Mouse (Mus musculus): ENCODE measurements around the gene Chst8. TPM values are rescaled to one million over a fixed set of nuclear protein-coding genes. Genes with fewer than 3 reads are reported as not detected.

Chst8 gene
- polyA plus RNA-seq, 1 experiment from 2014 or later: 0.49 TPM

DNA sequence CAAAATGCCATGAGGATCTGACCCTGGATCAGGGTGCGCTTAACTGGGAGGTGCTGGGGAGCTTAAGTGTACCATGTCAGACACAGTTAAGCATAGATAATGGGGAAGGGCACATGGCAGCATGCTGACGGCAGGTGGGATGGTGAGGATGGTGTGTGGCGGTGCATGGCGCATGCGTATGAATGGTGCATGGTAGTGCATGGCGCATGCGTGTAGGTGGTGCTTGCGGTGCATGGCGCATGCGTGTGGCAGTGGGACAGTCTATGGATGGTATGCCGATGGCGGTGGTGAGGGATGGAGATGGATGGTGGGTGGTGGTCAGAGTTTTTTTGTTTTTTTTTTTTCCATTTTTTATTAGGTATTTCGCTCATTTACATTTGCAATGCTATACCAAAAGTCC, 118.6 kb downstream of the Chst8 start:
- no peak overlapping the region for H3K27ac ChIP-seq (replicated peaks in 1 of 2; ENCODE audit: control insufficient read depth in 1 of 2, insufficient read depth in 1 of 2, low read depth in 2 of 2, low read length in 2 of 2)
- no peak overlapping the region for H3K4me2 ChIP-seq (ENCODE audit: low read length)
- H3K9ac ChIP-seq (ENCODE audit: low read length): no peak overlapping the region
- H3K36me3 ChIP-seq (ENCODE audit: control insufficient read depth, insufficient read depth, low read length): no peaks in the 10 kb centered on the region
- H3K4me1 ChIP-seq (ENCODE audit: control insufficient read depth in 2 of 2, insufficient read depth in 2 of 2, low read length in 2 of 2): peaks cover 3 to 9% of the 10 kb centered on the region in 2 experiments; a peak in 3 of 4 replicates
- no peak overlapping the region for H3K4me3 ChIP-seq (ENCODE audit: control insufficient read depth in 1 of 2, insufficient read depth in 1 of 2, low read depth in 1 of 2, low read length in 2 of 2)
- ATAC-seq (ENCODE audit: insufficient number of reproducible peaks, insufficient read depth, low FRiP score, low read depth): no peak
- 0 out of 2 replicates have a peak, but pooled peaks cover 5% of the 10 kb centered on the region for H3K27me3 ChIP-seq (ENCODE audit: control insufficient read depth, insufficient read depth, low read length)
- 92% methylated on average over 13 of the region's 13 CpGs for WGBS
- no peaks in the 10 kb centered on the region for H3K9me3 ChIP-seq (ENCODE audit: control insufficient read depth, low read length)

DNA sequence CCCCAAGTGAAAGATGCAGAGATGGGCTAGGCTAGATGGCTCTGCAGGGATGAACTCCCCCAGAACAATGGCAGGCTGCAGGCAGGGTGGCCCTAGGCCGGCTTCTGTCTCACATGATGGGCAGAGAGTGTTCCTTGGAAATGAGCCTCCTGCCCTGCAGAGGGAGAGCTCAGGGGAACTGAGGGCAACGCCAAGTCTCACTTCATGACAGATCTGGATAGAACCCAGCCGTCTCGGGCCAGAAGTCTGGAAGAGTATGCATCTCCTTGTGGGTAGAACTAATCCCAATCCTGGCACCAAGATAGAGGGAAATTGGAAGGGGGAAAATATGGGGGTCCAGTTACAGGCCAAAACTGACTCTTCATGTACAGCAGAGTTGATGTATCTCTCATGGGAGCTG, 119.4 kb downstream of the Chst8 start:
- Histone ChIP-seq H3K4me3 (ENCODE audit: control insufficient read depth in 1 of 2, insufficient read depth in 1 of 2, low read depth in 1 of 2, low read length in 2 of 2) (no peak overlapping the region), H3K9ac (ENCODE audit: low read length) (no peak overlapping the region), H3K4me2 (ENCODE audit: low read length) (no peak overlapping the region), H3K9me3 (ENCODE audit: control insufficient read depth, low read length) (no peaks in the 10 kb centered on the region), H3K27me3 (ENCODE audit: control insufficient read depth, insufficient read depth, low read length) (0 out of 2 replicates have a peak, but pooled peaks cover 5% of the 10 kb centered on the region), H3K4me1 (ENCODE audit: control insufficient read depth in 2 of 2, insufficient read depth in 2 of 2, low read length in 2 of 2) (peaks cover 5 to 11% of the 10 kb centered on the region in 2 experiments; a peak in 3 of 4 replicates), H3K27ac (replicated peaks in 1 of 2; ENCODE audit: control insufficient read depth in 1 of 2, insufficient read depth in 1 of 2, low read depth in 2 of 2, low read length in 2 of 2) (no peak overlapping the region), H3K36me3 (ENCODE audit: control insufficient read depth, insufficient read depth, low read length) (no peaks in the 10 kb centered on the region)
- WGBS: 73% methylated on average over 4 of the region's 4 CpGs
- no peak for ATAC-seq (ENCODE audit: insufficient number of reproducible peaks, insufficient read depth, low FRiP score, low read depth)

DNA sequence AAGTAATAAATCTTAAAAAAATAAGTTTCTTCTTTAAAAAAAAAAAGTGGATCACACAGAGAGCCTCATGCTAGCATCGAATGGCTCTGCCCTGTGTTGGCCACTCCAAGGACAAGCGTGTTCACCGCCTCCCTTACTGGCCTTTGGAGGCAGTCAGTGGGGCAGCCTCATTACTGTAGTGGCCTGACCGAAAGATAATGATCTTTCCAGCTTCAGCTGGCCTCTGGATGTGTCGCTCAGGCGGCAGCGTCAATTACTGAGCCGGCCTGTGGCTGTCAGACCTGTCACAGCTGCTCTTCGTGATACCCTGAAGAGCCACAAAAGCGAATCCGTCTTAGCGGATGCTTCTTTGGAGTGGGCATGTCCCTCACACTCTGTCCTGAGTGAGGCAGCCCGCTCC, 122.4 kb downstream of the Chst8 start:
- ATAC-seq (ENCODE audit: insufficient number of reproducible peaks, insufficient read depth, low FRiP score, low read depth): no peak
- WGBS: 43% methylated on average over 13 of the region's 13 CpGs
- no peak overlapping the region for H3K4me2 ChIP-seq (ENCODE audit: low read length)
- H3K27me3 ChIP-seq (ENCODE audit: control insufficient read depth, insufficient read depth, low read length): 0 out of 2 replicates have a peak, but pooled peaks cover 5% of the 10 kb centered on the region
- H3K4me3 ChIP-seq (ENCODE audit: control insufficient read depth in 1 of 2, insufficient read depth in 1 of 2, low read depth in 1 of 2, low read length in 2 of 2): no peak overlapping the region
- H3K36me3 ChIP-seq (ENCODE audit: control insufficient read depth, insufficient read depth, low read length): no peaks in the 10 kb centered on the region
- H3K9ac ChIP-seq (ENCODE audit: low read length): no peak overlapping the region
- H3K4me1 ChIP-seq (ENCODE audit: control insufficient read depth in 2 of 2, insufficient read depth in 2 of 2, low read length in 2 of 2): peaks cover 5 to 11% of the 10 kb centered on the region in 2 experiments; a peak in 3 of 4 replicates
- H3K9me3 ChIP-seq (ENCODE audit: control insufficient read depth, low read length): no peaks in the 10 kb centered on the region
- H3K27ac ChIP-seq (replicated peaks in 1 of 2; ENCODE audit: control insufficient read depth in 1 of 2, insufficient read depth in 1 of 2, low read depth in 2 of 2, low read length in 2 of 2): no peak overlapping the region

DNA sequence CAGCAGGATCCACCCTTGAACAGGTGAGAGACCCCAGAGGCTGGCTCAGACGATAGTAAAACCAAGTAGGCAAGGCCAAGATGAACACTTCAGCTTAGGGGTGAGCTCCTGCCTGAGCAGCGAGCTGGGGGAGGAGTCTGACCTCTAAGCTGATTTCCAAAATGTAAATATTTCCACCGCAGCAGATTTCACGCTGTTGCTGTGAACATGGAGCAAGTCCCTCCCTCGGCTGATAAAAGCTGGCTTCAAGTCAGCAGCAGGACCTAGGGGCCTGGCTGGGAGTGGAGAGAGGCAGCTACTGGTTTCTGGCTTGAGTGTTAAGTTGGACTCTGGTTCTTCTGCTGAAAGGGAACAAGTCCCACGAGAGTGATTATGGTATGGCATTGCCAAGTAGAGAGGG, 123.5 kb downstream of the Chst8 start:
- Histone ChIP-seq H3K9me3 (ENCODE audit: control insufficient read depth, low read length) (no peaks in the 10 kb centered on the region), H3K4me2 (ENCODE audit: low read length) (no peak overlapping the region), H3K4me1 (ENCODE audit: control insufficient read depth in 2 of 2, insufficient read depth in 2 of 2, low read length in 2 of 2) (peaks cover 5 to 11% of the 10 kb centered on the region in 2 experiments; a peak in 3 of 4 replicates), H3K36me3 (ENCODE audit: control insufficient read depth, insufficient read depth, low read length) (no peaks in the 10 kb centered on the region), H3K4me3 (ENCODE audit: control insufficient read depth in 1 of 2, insufficient read depth in 1 of 2, low read depth in 1 of 2, low read length in 2 of 2) (no peak overlapping the region), H3K27me3 (ENCODE audit: control insufficient read depth, insufficient read depth, low read length) (0 out of 2 replicates have a peak, but pooled peaks cover 5% of the 10 kb centered on the region), H3K27ac (replicated peaks in 1 of 2; ENCODE audit: control insufficient read depth in 1 of 2, insufficient read depth in 1 of 2, low read depth in 2 of 2, low read length in 2 of 2) (no peak overlapping the region), H3K9ac (ENCODE audit: low read length) (no peak overlapping the region)
- WGBS: 6% methylated on average over 6 of the region's 6 CpGs
- no peak for ATAC-seq (ENCODE audit: insufficient number of reproducible peaks, insufficient read depth, low FRiP score, low read depth)

DNA sequence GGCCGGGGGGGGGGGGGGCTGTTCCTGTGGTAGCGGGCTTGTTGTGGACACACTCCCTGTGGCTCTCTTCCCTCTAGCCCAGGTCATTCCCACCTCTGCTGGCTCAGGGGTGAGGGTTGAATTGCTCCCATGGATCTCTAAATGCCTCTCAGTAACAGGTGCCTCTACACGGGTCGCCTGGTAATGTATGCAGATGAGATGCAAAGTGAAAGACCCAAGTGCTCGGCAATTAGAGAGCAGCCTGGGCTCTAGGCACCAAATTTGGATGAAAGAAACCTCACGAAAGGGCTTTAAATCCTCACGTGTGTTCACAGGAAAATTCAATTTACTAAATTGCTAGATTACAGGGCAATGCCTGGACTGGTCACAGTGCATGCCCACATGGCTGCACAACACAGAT, 126.7 kb downstream of the Chst8 start:
- WGBS: 29% methylated on average over 7 of the region's 7 CpGs
- Histone ChIP-seq H3K36me3 (ENCODE audit: control insufficient read depth, insufficient read depth, low read length) (no peaks in the 10 kb centered on the region), H3K27ac (replicated peaks in 1 of 2; ENCODE audit: control insufficient read depth in 1 of 2, insufficient read depth in 1 of 2, low read depth in 2 of 2, low read length in 2 of 2) (no peak overlapping the region), H3K9me3 (ENCODE audit: control insufficient read depth, low read length) (no peaks in the 10 kb centered on the region), H3K4me3 (ENCODE audit: control insufficient read depth in 1 of 2, insufficient read depth in 1 of 2, low read depth in 1 of 2, low read length in 2 of 2) (no peak overlapping the region), H3K4me2 (ENCODE audit: low read length) (no peak overlapping the region), H3K9ac (ENCODE audit: low read length) (no peak overlapping the region), H3K27me3 (ENCODE audit: control insufficient read depth, insufficient read depth, low read length) (no peaks in the 10 kb centered on the region; the same call in 1 of the 2 replicates), H3K4me1 (ENCODE audit: control insufficient read depth in 2 of 2, insufficient read depth in 2 of 2, low read length in 2 of 2) (peaks cover 5 to 7% of the 10 kb centered on the region in 2 experiments; a peak in 3 of 4 replicates)
- ATAC-seq (ENCODE audit: insufficient number of reproducible peaks, insufficient read depth, low FRiP score, low read depth): no peak

DNA sequence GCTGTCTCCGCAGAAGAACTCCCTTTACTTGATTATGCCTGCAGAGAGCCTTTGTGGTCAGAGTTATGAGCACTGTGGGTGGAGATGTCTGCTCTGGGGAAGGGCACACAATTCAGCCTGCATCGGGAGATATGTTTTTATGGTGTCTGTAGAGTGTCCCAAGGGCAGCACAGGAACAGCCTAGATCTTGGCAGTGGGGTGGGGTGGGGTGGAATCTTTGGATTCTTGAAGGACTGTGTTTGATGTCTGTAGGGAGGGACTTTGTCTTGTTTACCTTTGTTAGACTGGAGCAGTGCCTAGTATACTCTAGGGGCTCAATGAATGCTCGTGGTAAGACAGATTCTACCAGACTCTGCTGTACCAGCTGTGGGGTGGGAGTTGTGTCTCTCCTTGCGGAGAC, 127.3 kb downstream of the Chst8 start:
- Histone ChIP-seq H3K4me3 (ENCODE audit: control insufficient read depth in 1 of 2, insufficient read depth in 1 of 2, low read depth in 1 of 2, low read length in 2 of 2) (no peak overlapping the region), H3K4me2 (ENCODE audit: low read length) (no peak overlapping the region), H3K27ac (replicated peaks in 1 of 2; ENCODE audit: control insufficient read depth in 1 of 2, insufficient read depth in 1 of 2, low read depth in 2 of 2, low read length in 2 of 2) (no peak overlapping the region), H3K9me3 (ENCODE audit: control insufficient read depth, low read length) (no peaks in the 10 kb centered on the region), H3K4me1 (ENCODE audit: control insufficient read depth in 2 of 2, insufficient read depth in 2 of 2, low read length in 2 of 2) (peaks cover 5 to 7% of the 10 kb centered on the region in 2 experiments; a peak in 3 of 4 replicates), H3K36me3 (ENCODE audit: control insufficient read depth, insufficient read depth, low read length) (no peaks in the 10 kb centered on the region), H3K9ac (ENCODE audit: low read length) (no peak overlapping the region), H3K27me3 (ENCODE audit: control insufficient read depth, insufficient read depth, low read length) (no peaks in the 10 kb centered on the region; the same call in 1 of the 2 replicates)
- ATAC-seq (ENCODE audit: insufficient number of reproducible peaks, insufficient read depth, low FRiP score, low read depth): no peak
- WGBS: 56% methylated on average over 4 of the region's 4 CpGs

DNA sequence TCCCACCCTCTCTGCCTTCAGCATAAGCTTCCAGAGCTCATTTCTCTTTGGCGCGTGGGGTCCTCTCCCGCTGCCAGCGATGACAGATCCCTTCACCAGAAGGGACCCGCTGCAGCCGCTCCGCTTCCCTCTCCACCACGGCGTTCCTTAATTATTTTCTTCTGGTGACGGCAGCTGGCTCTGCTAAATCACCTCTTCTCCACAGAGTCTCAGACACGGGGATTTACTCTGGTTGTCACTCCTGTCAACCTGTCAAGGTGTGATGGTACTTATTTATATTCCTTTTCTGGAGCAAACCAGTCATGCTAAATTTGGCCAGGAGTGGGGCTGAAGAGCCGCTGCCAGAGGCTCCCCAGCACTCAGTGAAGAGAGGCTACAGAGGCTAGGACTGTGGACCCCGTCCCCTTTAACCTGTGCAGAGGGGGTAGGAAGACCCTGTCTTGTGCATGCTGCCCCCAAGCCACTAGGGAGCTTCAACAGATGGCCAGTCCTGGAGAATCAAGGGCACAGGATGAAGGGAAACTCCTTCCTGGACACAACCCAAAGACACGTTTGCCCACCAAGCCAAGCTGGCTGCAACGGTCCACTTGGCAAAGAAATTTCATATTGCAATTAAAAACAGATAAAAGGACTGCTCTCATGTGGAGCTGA, 131.6 kb downstream of the Chst8 start:
- Histone ChIP-seq H3K9me3 (ENCODE audit: control insufficient read depth, low read length) (no peaks in the 10 kb centered on the region), H3K9ac (ENCODE audit: low read length) (no peak overlapping the region), H3K4me1 (ENCODE audit: control insufficient read depth in 2 of 2, insufficient read depth in 2 of 2, low read length in 2 of 2) (no peaks in the 10 kb centered on the region), H3K27ac (replicated peaks in 1 of 2; ENCODE audit: control insufficient read depth in 1 of 2, insufficient read depth in 1 of 2, low read depth in 2 of 2, low read length in 2 of 2) (no peak overlapping the region), H3K4me2 (ENCODE audit: low read length) (no peak overlapping the region), H3K36me3 (ENCODE audit: control insufficient read depth, insufficient read depth, low read length) (no peaks in the 10 kb centered on the region), H3K27me3 (ENCODE audit: control insufficient read depth, insufficient read depth, low read length) (peaks cover 2% of the 10 kb centered on the region), H3K4me3 (ENCODE audit: control insufficient read depth in 1 of 2, insufficient read depth in 1 of 2, low read depth in 1 of 2, low read length in 2 of 2) (no peak overlapping the region)
- ATAC-seq (ENCODE audit: insufficient number of reproducible peaks, insufficient read depth, low FRiP score, low read depth): no peak
- WGBS: 31% methylated on average over 15 of the region's 15 CpGs

DNA sequence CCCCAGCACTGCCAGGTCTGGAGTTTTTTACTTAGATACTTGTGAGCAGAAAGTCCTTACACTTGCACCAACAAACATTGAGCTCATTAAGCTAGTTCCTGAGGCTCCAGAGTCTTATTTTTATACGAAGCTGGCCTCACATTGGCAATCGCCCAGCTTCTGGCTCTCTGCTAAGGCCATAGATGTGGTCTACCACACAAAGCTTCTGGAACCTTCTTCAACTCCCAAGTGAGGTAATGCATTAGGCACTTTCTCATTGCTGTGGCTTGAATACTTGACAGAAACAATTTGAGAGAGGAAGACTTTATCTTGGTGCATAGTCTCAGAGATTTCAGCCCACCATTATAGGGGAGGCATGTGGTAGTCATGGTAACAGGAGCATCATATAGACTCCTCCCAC, 132.6 kb downstream of the Chst8 start:
- H3K9ac ChIP-seq (ENCODE audit: low read length): no peak overlapping the region

More for the DNA sequence above, 132.6 kb downstream of the Chst8 start:
- ATAC-seq (ENCODE audit: insufficient number of reproducible peaks, insufficient read depth, low FRiP score, low read depth): no peak
- Histone ChIP-seq H3K4me3 (ENCODE audit: control insufficient read depth in 1 of 2, insufficient read depth in 1 of 2, low read depth in 1 of 2, low read length in 2 of 2) (no peak overlapping the region), H3K4me2 (ENCODE audit: low read length) (no peak overlapping the region), H3K36me3 (ENCODE audit: control insufficient read depth, insufficient read depth, low read length) (no peaks in the 10 kb centered on the region), H3K9me3 (ENCODE audit: control insufficient read depth, low read length) (no peaks in the 10 kb centered on the region), H3K27ac (replicated peaks in 1 of 2; ENCODE audit: control insufficient read depth in 1 of 2, insufficient read depth in 1 of 2, low read depth in 2 of 2, low read length in 2 of 2) (no peak overlapping the region), H3K4me1 (ENCODE audit: control insufficient read depth in 2 of 2, insufficient read depth in 2 of 2, low read length in 2 of 2) (no peaks in the 10 kb centered on the region), H3K27me3 (ENCODE audit: control insufficient read depth, insufficient read depth, low read length) (peaks cover 12% of the 10 kb centered on the region)
- 56% methylated on average over 2 of the region's 2 CpGs for WGBS

Measured in heart, embryonic 14.5 days (tissue).